Mouse (Mus musculus): ENCODE results near the gene Katnal1.

The Katnal1 gene

DNA sequence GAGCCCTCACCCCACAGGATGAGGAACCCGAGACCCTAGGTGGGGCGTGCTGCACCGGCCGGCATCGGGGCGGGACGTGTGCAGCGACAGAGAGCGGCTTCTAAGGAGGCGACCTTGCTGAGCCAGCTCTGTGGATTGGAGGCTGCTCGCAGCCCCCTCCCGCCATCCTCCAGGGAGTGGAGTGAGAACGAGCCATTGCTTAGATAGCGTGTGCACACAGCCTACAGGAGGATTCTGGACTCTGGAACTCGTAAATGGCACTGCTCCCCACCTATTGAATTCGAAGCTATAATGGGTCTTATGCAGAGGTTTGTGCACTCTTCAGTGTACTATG lies at the start of gene Katnal1:
Gene Katnal1 (minus strand): TSS at position 205 of the 334 bp plus-strand sequence.
- DNase-seq: no peak

DNA sequence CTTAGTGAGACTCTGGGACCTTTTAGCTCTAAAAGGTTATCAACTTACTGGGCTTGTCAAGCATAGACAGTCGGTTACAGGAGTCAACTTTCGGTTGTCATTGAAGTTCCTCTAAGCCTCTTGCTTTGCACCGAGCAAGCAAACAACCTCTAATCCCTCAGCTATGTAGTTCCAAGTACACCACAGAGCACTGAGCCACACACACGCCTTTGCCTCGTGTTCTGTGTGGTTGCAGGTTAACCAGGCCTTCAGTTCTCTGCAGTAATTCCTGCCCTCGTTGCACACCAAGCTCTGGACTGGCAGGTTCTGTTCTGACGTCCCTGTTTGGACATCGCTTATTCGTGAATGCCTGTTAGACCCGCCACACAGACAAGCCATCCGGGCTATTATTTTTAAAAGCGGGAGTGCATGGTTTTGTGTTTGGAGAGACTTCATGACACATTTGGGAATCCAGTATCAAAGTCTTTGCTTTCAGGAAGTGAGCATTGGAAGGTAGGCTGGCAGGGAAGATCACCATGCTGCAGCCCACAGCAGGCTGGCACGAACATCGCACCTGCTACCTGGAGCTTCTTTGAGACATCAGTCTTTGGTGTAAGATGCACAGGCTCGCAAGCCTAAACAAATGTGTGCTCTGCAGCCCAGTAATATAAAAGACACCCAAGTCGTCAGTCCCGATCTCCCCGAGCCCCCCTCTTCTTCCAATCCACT lies 49.5 kb upstream of the Katnal1 start:
- DNase-seq: peak; percentile 80 to 93

DNA sequence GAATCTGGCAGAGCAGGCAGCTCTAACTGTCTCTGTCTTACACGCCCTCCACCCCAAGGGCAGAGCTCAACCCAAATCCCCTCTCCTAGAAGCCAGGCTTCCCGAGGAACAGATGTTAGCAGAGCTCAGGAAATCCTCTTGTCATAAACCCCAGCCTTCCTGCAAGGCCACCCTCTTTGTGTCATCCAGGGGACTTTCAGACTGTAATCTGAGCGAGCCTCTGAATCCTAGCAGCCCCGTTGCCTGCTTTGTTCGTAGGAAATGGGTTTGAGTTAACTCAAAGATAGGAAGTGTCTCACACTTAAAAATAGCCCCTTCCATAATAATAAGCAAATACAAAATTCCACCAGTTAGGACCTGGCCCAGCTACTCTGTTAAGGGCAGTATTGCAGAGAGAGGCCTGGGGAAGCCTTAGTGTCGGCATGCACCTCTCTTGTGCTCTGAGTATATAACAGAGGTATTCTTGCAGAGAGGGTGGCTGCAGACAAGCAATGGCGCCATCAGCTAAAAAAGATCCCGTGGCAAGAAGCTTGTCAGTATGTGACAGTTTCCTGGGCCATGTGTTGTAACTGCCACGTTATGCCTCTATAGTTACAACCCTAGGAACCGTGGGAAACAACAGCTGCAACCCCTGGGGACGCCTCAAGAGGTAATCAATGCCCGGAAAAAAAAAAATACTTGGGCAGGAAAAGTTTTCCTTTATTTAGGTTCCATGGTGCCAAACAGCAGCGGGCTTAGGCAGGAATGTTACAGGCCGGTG lies 48.8 kb upstream of the Katnal1 start:
- DNase-seq: peak; percentile 29 to 63

DNA sequence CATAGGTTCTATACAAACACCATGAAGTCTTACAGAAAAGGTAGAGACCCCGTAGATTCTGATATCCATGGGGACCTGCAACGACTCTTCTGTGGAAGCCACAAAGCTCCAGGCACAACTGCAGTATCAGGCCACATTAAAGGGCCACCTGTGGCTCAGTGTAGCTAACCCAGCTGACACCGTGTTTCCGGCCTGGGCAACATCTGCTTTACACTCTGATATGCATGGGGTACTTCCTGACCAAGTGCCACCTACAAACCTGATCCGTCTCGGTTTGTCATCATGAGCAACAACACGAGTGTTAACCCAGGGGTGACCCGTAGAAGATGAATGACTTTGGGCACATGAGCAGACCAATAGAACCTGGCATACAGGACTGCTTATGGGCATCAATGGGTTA lies 47.8 kb upstream of the Katnal1 start:
- no peak for DNase-seq

DNA sequence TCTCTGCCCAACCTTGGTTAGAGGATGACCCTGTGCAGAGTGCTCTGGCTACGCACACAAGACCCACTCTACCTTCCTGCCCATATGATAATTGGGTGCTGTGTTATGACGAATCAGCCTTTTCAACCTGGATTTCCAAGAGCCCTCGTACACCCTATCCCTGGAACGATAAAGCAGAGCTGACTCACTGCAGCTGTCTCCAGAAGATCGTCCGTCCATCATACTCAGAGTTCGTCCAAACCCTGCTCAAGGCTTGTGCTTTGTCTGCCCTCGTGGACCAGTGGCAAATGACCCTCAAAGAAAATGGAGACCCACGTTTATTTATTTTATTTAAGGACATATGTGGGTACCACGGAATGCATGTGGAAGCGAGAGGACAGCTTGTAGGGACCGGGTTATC lies 45.9 kb upstream of the Katnal1 start:
- DNase-seq: no peak

DNA sequence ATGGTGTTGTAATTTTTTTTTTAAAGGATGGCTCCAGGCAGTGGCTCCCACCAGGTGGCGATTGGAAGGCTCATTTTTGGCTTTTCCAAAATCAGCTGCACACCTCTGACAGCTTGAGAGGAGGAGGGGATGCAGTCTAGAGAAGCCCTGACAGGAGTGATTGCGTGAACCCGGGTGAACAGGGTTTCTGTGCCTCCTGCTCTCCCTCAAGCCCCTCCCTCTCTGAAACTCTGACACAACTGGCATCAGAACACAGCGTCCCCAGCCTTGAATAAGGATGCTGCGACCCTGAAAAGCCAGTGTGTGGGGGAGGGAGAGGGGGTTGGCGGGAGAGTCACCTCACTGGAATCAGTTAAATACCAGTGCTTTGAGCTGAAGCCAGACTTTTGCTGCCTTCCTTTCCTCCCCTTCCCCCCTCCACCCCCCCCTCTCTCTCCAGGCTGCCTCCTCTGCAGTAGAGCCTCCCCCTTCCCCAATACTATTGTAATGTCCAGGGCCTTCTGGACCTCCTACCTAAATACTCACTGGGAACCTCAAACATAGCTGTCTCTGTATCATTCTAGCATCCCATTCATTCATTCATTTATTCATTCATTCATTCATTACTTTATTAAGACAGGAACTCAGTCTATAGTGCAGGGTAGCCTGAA lies 44.0 kb upstream of the Katnal1 start:
- no peak for DNase-seq

DNA sequence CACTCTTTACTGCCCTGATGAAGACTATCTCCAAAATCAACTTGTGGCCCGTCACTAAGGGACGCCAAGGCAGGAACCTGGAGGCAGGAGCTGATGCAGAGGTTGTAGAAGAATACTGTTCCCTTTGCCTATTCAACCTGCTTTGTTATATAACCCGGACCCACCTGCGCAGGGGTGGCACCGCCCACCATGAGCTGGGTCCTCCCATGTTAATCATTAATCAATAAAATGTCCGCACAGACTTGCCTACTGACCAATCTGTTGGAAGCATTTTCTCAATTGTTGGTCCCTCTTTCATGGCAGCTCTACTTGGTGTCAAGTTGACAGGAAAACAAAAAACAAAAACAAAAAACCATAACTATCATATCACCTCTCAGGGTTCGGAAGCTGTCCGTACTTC lies 43.0 kb upstream of the Katnal1 start:
- no peak for DNase-seq

DNA sequence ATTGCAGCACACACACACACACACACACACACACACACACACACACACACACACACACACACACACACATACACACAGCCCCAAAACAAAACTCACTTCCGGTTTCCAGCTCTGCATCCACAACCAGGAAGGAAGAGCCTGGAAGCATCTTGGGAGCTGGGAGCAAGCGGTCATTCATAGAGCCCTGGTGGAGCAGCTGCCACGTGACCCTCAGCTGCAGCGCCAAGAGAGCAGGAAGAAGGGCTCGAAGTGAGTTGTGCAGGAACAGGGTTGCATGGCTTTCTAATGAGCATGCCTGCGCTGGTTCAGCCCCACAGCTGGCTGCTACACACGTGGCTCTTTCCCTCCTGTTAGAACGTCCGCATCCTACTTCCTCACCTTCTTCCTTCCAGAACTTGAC lies 40.5 kb upstream of the Katnal1 start:
- DNase-seq: peak; percentile 76 to 86

DNA sequence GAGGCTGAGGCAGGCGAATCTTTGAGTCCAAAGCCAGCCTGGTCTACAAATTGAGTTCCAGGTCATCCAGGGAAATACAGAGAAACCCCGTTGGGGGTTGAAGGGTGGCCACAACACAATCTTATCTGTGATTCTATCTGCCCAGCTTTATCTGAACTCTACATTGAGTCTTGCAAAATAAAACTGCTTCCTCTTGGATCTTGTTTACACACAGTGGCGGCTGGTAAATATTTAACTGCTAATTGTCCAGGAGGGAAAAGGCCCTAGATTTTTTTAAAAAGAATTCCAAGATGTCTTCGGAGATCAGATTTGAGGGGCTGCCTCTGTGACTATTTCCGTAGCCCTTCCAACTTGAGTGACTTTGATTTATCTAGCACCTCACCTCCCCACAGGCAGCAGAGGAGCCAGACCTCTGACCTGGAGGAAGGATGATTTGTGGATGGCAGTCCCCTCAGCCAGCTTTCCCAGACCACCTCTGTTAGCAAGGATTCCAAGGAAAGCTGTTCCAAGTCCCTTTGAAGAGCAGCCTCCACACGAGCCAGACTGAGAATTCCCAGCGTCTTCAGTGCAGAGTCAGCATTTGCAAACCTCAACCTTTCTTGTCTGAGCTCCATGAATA lies 39.9 kb upstream of the Katnal1 start:
- peak in 1 of 2 experiments; percentile 23 for DNase-seq

DNA sequence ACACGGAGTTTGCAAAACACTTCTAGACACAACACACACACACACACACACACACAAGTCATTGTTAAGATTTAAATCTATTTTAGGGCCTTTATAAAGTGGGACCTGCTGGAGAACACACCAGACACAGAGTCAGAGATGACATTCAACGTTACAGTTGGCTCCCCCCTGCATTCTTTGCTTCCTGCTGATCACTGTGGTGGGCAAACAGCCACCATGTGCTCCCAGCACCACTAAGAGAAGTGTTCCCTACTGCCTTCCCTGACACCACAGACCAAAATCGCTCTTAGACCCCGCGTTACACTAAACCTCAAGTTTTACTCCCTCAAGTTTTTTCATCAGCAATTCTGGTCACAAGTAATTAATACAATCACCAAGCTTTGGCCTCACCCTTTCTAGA lies 39.1 kb upstream of the Katnal1 start:
- DNase-seq: no peak

DNA sequence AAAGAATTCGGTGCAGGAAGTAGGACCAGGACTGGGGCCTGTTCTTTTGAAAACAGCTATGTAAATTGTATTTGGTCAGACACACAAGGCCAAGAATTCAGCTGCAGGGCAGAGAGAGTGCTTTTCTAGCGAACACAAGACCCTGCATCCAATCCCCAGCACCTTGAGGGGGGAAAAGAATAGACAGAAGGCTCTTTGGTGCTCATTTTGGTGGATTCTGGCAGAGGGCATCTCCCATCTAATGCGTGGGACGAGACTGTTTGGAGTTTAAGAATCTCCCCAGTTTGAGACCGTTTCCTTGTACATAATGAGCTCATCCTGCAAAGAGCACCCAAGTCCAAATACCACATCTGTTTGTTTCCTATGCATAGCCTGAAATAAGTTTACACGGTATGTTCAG lies 37.3 kb upstream of the Katnal1 start:
- no peak for DNase-seq

DNA sequence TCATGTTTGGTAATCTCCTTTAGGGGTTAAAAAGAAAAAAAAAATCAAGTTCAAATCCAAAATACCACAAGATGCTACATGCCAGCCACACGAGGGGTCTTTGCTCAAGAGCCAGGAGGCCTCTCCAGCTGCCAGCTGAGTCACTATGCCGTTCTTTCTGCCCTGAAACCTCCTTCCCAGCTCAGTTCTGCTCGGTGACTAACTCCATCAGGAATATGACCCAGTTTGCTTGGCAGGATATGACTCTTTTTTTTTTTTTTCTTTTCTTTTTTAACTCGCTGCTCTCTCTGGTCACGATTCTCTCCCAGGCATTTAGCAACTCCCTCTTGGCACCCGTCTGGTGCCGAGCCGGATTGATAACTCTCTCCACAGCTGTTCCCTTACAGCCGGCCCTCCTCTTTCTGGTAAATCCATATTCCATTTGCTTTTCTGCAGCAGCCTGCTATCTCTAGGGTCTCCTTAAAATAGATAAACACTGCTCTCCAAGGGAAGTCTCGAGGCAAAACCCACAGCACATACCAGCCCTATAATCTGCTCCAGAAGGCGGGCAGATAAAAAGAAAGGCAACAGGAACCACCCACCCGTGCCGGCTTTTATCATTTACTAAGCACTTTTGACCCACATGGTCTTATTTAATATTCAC lies 36.7 kb upstream of the Katnal1 start:
- no peak for DNase-seq

DNA sequence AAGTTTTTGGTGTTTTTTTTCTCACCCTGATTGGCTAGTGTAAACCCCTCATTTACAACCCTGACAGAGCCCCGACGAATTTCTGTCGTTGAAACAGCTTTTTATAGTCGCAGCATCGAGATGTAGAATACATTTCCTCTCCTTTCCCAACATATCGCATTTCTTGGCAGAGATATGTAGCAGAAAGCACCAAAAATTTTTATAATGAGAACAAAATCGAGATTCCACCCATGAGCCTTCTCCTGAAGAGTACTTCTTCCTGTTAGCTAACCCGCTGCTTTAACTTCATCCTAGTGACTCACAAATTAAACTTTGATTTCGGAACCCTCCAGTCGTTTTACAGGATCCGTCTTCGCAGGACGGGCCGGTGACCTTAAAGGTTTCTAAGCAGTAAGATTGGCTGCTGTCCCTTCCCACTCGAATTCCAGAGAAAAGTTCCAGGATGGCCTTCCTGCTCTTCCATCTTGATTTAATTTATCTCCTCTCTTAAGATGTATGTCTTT lies 36.0 kb upstream of the Katnal1 start:
- DNase-seq: no peak

DNA sequence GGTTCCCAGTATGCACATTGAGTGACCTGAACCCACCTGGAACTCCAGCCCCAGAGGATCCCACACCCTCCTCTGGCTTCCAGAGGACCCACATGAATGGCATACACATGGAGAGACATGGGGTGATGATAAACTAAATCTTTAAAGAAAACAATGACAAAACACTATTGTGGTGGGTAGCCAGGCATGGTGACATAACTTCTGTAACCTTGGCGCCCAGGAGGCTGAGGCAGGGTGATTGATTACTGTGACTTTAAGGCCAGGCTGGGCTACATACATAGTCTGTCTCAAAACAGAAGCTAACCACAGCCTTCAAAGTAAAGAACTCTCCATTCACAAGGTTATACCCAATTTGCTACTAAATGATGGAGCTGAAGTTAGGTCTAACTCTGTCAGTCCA lies 35.1 kb upstream of the Katnal1 start:
- no peak for DNase-seq

DNA sequence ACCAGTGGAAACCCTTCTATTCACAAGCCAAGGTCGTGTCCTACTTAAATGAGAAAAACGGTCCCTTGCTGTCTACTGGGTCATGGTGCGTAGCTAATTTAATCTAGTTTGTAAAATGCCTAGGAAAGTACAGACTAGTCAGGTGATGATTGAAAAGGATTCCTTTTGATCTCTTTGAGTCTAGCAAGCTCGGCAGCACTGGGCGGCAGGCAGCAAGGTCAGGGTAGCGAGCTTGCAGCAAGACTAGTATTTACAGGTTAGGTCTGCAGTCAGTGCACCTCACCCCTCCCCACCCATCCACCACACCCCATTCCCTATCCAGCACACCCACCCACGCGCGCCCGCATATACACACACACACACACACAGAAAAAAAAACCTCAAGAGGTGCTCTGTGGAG lies 31.1 kb upstream of the Katnal1 start:
- peak; percentile 40 to 84 for DNase-seq

DNA sequence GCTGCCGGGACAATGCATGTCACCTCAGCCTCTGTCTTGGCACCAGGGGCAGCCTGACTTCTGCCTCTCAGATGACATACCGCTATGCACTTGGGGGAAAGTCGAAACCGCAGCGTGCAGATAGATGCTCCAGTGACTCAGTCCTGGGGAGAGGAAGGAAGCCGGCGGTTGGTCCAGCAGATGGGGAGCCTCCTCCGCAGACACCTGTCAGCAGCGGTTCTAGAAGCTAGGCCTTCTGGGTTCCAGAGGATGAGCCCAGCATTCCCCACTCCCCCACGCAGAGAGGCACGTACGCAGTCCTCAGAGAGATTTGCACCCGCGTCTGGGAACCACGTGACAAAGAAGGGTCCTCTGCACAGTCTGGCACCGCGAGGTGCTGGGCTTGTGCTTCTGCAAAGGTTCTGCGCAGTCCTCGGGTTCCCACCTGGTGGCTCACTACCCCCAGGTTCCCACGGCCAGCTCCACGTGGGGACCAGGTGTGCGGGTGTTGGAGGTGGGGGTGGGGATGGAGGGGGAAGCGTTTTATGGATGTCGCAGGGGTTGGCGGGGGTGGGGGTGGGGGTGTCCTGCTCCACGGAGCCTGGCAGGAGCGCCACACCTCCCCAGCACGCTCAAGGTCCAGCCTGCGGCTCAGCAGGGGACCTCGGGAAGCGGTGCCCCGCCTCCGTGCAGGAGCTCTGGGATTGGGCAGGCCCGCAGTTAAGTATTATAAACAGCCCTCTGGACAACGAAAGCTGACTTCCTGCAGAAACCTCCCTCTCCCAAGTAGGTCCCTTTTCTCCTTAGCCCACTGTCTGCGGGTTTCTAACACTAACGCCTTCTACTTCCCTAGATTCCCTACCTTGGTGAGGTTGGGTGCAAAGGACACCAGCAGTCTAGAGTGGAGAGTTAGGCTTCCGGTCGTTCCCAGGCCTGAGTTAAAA lies 30.2 kb upstream of the Katnal1 start:
- DNase-seq: peak; percentile 89 to 98

DNA sequence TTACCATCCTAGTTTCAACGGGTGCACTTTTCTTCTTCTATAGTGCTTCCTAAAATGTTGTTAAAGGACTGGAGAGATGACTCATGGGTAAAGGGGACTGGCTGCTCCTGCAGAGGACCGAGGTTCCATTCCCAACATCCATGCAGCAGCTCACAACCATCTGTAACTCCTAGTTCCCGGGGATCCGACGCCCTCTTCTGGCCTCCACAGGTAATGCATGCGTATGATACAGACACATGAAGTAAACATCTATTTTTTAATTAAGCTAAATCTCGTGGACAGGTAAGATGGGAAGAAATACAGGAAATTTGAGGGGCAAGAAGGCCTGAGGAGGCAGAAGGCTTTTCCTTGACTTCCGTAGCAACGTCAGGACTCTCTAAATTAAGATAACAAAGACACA lies 29.2 kb upstream of the Katnal1 start:
- DNase-seq: peak; percentile 57 to 71

DNA sequence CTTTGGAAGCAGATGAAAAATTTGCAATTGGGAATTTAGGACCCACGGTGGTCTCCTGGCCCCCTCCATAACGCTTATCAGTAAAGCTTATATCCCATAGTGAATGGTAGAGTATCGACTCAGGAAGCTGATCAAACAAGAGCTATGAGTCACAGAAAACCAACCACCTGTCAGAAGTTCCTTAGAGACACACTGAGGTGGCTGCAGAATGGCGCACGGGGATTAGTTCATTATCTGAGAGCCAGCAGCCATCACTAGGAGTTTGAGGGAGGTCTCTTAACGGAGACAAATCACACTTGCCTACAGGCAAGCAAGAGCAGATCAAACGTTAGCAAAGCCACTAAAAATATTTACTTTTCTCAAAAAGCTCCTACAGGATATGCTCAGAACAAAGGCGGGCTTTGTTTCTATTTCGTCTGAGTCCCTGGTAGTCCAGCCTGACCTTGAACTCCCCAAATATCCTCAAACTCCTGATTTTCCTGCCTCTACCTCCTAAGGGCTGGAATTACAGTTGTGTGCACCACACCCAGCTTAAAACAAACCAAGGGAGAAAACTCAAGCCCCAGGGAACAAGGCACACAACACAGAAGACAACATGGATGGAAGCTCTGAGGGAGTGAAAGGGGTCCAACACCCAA lies 27.9 kb upstream of the Katnal1 start:
- no peak for DNase-seq

DNA sequence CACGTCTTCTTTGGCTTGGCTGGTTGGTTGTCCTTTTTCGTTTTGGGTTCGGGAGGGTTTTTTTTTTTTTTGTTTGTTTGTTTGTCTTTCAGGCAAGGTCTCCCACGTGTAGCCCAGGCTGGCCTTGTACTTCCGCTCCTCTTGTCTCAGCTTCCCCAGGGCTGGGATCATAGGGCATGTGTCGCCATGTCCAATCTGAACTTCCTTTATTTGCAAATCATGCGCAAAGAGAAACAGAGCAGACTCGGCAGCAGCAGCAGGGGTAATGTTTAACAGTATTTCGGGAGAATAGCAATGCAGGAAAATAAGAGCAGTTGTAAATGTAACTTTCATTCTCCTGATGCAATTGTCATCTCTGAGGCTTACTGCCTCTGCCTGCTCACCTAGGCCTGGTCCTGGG lies 27.0 kb upstream of the Katnal1 start:
- peak; percentile 38 to 68 for DNase-seq

DNA sequence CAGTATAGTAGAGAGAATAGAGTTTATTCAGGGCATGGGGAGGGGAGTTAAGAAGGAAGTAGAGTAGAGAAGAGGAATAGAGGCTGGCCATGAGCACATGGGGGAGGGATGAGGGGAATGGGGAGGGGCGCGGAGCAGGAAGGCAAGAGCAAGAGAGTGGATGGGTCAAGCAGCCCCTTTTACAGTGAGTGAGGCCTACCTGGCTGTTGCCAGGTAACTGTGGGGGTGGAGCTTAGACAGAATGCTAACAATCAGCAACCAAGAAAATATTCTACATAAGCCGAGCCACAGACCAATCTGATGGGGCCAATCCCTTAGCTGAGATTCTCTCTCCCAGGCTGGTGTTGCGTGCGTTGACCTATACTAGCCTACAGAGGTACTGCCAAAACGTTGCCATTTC lies 26.5 kb upstream of the Katnal1 start:
- no peak for DNase-seq
